ENCODE assay signal across 8 mouse cellular contexts in the genomic region with DNA sequence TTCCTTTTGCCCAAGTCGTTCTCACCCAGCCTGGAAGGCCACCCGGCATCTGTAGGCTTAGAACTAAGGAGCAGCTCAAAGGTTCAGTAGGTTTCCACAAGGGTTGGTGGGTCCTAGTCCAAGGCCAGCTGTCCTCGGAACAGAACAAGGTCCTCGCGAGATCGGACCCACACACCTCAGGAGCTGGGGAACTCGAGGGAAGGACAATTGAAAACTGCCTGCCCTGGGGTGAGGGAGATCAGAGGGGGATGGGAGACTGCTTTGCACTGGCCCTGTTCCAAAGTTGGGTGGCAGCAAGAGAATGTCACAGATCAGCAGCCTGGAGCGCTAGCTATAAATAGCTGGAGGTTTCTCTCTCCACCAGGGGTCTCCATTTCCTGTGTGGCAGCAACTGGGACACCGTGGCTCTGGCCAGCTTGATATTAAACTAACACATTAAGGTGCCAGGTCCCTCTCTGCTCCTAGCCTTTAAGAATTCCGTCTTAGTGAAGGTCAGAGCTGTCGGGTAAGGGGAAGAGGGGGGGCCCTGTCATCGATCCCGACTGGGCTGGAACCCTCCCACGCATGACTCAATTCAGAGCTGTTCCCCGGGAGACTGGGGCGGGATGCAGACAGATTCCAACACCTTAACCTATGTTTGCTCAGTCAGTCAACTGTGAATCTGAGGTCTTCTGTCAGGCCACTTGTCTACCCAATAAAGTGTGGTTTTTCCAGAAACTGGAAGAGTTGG. TPM values are rescaled to one million over a fixed set of nuclear protein-coding genes. Genes with fewer than 3 reads are reported as not detected.
DNase-seq lines count a peak whose midpoint lies in the region; ATAC-seq lines count a peak whose summit lies in the region.

No protein-coding gene starts in this region.

- no peaks in the 10 kb centered on the region for H3K27me3 ChIP-seq in embryonic facial prominence, embryonic 12.5 days
- H3K27me3 ChIP-seq in heart, embryonic 10.5 days (ENCODE audit: insufficient read depth, poor library complexity, severe bottlenecking), result no peaks in the 10 kb centered on the region
- H3K27me3 ChIP-seq in kidney, embryonic 15.5 days, result no peaks in the 10 kb centered on the region
- H3K27me3 ChIP-seq in liver, embryonic 13.5 days, result no peaks in the 10 kb centered on the region; the same call in 1 of the 2 replicates
- no peaks in the 10 kb centered on the region for H3K27me3 ChIP-seq in neural tube, embryonic 11.5 days (ENCODE audit: control insufficient read depth, insufficient read depth, low read length)

- 0 out of 2 replicates have a peak, but pooled peaks have one; percentile 8 for ATAC-seq in embryonic facial prominence, embryonic 12.5 days (ENCODE audit: insufficient number of reproducible peaks, insufficient read depth, low FRiP score, low TSS enrichment)
- peak; percentile 48 for ATAC-seq in kidney, embryonic 15.5 days (replicated peaks; ENCODE audit: low FRiP score)
- ATAC-seq in liver, embryonic 13.5 days (ENCODE audit: low read depth), result no peak
- peak; percentile 40; the same call in 1 of the 2 replicates for ATAC-seq in neural tube, embryonic 11.5 days (ENCODE audit: insufficient read depth, low FRiP score, low TSS enrichment)

- H3K4me1 ChIP-seq in embryonic facial prominence, embryonic 12.5 days, result peaks cover 29% of the 10 kb centered on the region
- peaks cover 43% of the 10 kb centered on the region for H3K4me1 ChIP-seq in heart, embryonic 10.5 days
- H3K4me1 ChIP-seq in kidney, embryonic 15.5 days, result peaks cover 49% of the 10 kb centered on the region
- H3K4me1 ChIP-seq in liver, embryonic 13.5 days (replicated peaks), result peaks cover 51% of the 10 kb centered on the region
- peaks cover 17% of the 10 kb centered on the region for H3K4me1 ChIP-seq in neural tube, embryonic 11.5 days (ENCODE audit: control insufficient read depth, insufficient read depth, low read length)

- H3K9me3 ChIP-seq in embryonic facial prominence, embryonic 12.5 days, result no peaks in the 10 kb centered on the region
- H3K9me3 ChIP-seq in heart, embryonic 10.5 days, result no peaks in the 10 kb centered on the region
- peaks cover 4% of the 10 kb centered on the region; the same call in 1 of the 2 replicates for H3K9me3 ChIP-seq in kidney, embryonic 15.5 days (replicated peaks)
- peaks cover 6% of the 10 kb centered on the region; the same call in 1 of the 2 replicates for H3K9me3 ChIP-seq in liver, embryonic 13.5 days (replicated peaks)
- H3K9me3 ChIP-seq in neural tube, embryonic 11.5 days (ENCODE audit: control insufficient read depth, low read length), result no peaks in the 10 kb centered on the region

- H3K4me3 ChIP-seq in embryonic facial prominence, embryonic 12.5 days, result peak overlapping the region; percentile 99
- H3K4me3 ChIP-seq in heart, embryonic 10.5 days, result peak overlapping the region; percentile 91
- peak overlapping the region; percentile 91 for H3K4me3 ChIP-seq in kidney, embryonic 15.5 days (replicated peaks)
- H3K4me3 ChIP-seq in liver, embryonic 13.5 days (replicated peaks), result peak overlapping the region; percentile 83
- H3K4me3 ChIP-seq in neural tube, embryonic 11.5 days (ENCODE audit: low read depth, low read length), result peak overlapping the region; percentile 75; the same call in 1 of the 2 replicates

- peak; percentile 32 to 42 for DNase-seq in CD8-positive naive resting alpha-beta T cell, adult 2 months (ENCODE audit: low read depth in 2 of 2, low spot score in 2 of 2)
- peak; percentile 87 for DNase-seq in adrenal gland, postnatal 10 days
- DNase-seq in heart, embryonic 10.5 days (ENCODE audit: low spot score), result peak; percentile 92
- peak; percentile 47 for DNase-seq in liver, embryonic 13.5 days
- DNase-seq in neural tube, embryonic 11.5 days (ENCODE audit: low spot score), result peak; percentile 72
- DNase-seq in thymus, postnatal 14 days, result peak; percentile 75

- WGBS in embryonic facial prominence, embryonic 12.5 days, result 10% methylated on average over 16 of the region's 16 CpGs
- 7% methylated on average over 16 of the region's 16 CpGs for WGBS in heart, embryonic 10.5 days
- WGBS in kidney, embryonic 15.5 days, result 7% methylated on average over 16 of the region's 16 CpGs
- 13% methylated on average over 16 of the region's 16 CpGs for WGBS in liver, embryonic 13.5 days (ENCODE audit: insufficient replicate concordance)
- 14% methylated on average over 16 of the region's 16 CpGs for WGBS in neural tube, embryonic 11.5 days

- H3K36me3 ChIP-seq in embryonic facial prominence, embryonic 12.5 days, result peaks cover 19% of the 10 kb centered on the region
- H3K36me3 ChIP-seq in heart, embryonic 10.5 days, result peaks cover 43% of the 10 kb centered on the region
- H3K36me3 ChIP-seq in kidney, embryonic 15.5 days, result peaks cover 22% of the 10 kb centered on the region
- H3K36me3 ChIP-seq in liver, embryonic 13.5 days, result peaks cover 28% of the 10 kb centered on the region
- H3K36me3 ChIP-seq in neural tube, embryonic 11.5 days (ENCODE audit: control insufficient read depth, insufficient read depth, low read length), result peaks cover 15% of the 10 kb centered on the region

- H3K9ac ChIP-seq in embryonic facial prominence, embryonic 12.5 days, result peak overlapping the region; percentile 47
- H3K9ac ChIP-seq in kidney, embryonic 15.5 days, result peak overlapping the region; percentile 30
- H3K9ac ChIP-seq in liver, embryonic 13.5 days, result peak overlapping the region; percentile 54
- peak overlapping the region; percentile 18; the same call in 1 of the 2 replicates for H3K9ac ChIP-seq in neural tube, embryonic 11.5 days (ENCODE audit: low read length)

- H3K27ac ChIP-seq in embryonic facial prominence, embryonic 12.5 days, result peak overlapping the region; percentile 78
- H3K27ac ChIP-seq in heart, embryonic 10.5 days, result peak overlapping the region; percentile 97
- peak overlapping the region; percentile 97 for H3K27ac ChIP-seq in kidney, embryonic 15.5 days
- peak overlapping the region; percentile 86 for H3K27ac ChIP-seq in liver, embryonic 13.5 days
- peak overlapping the region; percentile 53; the same call in 1 of the 2 replicates for H3K27ac ChIP-seq in neural tube, embryonic 11.5 days (ENCODE audit: low read depth, low read length)

- H3K4me2 ChIP-seq in embryonic facial prominence, embryonic 12.5 days (replicated peaks), result peak overlapping the region; percentile 72
- H3K4me2 ChIP-seq in kidney, embryonic 15.5 days, result peak overlapping the region; percentile 70
- peak overlapping the region; percentile 77 for H3K4me2 ChIP-seq in liver, embryonic 13.5 days
- H3K4me2 ChIP-seq in neural tube, embryonic 11.5 days (ENCODE audit: low read depth), result peak overlapping the region; percentile 44

RNA-seq across cellular contexts. Expression of a gene that starts 1.0 kb away (rescaled TPM):
- 100 to 1,000 TPM; 178 to 185 TPM for total RNA-seq in adrenal gland, postnatal 10 days (2021)
- 148 and 161 TPM in 2 replicates for polyA plus RNA-seq in embryonic facial prominence, embryonic 12.5 days (2016; fragmentation: Nextera tagmentation; extraction: Ambion mirVana)
- polyA plus RNA-seq in heart, embryonic 10.5 days (2016; fragmentation: Nextera tagmentation; extraction: Ambion mirVana), result 164 and 187 TPM in 2 replicates
- 184 and 185 TPM in 2 replicates for polyA plus RNA-seq in kidney, embryonic 15.5 days (2015; fragmentation: Nextera tagmentation; extraction: Ambion mirVana)
- polyA plus RNA-seq in liver, embryonic 13.5 days (2015; fragmentation: Nextera tagmentation; extraction: Ambion mirVana), result 71.6 and 80.5 TPM in 2 replicates
- 134 and 135 TPM in 2 replicates for polyA plus RNA-seq in neural tube, embryonic 11.5 days (2014; fragmentation: Nextera tagmentation; extraction: Ambion mirVana)

RNA-seq across cellular contexts. Expression of a gene that starts 7.1 kb away (rescaled TPM):
- 1,000 to 10,000 TPM; 1,543 to 1,818 TPM for total RNA-seq in adrenal gland, postnatal 10 days (2021)
- 0.34 and 0.54 TPM in 2 replicates for polyA plus RNA-seq in embryonic facial prominence, embryonic 12.5 days (2016; fragmentation: Nextera tagmentation; extraction: Ambion mirVana)
- polyA plus RNA-seq in heart, embryonic 10.5 days (2016; fragmentation: Nextera tagmentation; extraction: Ambion mirVana), result 0.74 and 0.87 TPM in 2 replicates
- 23.0 and 28.5 TPM in 2 replicates for polyA plus RNA-seq in kidney, embryonic 15.5 days (2015; fragmentation: Nextera tagmentation; extraction: Ambion mirVana)
- polyA plus RNA-seq in liver, embryonic 13.5 days (2015; fragmentation: Nextera tagmentation; extraction: Ambion mirVana), result 11.5 and 13.9 TPM in 2 replicates
- polyA plus RNA-seq in neural tube, embryonic 11.5 days (2014; fragmentation: Nextera tagmentation; extraction: Ambion mirVana), result 0.32 and 0.33 TPM in 2 replicates

RNA-seq across cellular contexts. Expression of a gene that starts 19.2 kb away (rescaled TPM):
- total RNA-seq in adrenal gland, postnatal 10 days (2021), result 10 to 100 TPM; 10.9 to 24.6 TPM
- not detected in 2 replicates for polyA plus RNA-seq in embryonic facial prominence, embryonic 12.5 days (2016; fragmentation: Nextera tagmentation; extraction: Ambion mirVana)
- not detected in 2 replicates for polyA plus RNA-seq in heart, embryonic 10.5 days (2016; fragmentation: Nextera tagmentation; extraction: Ambion mirVana)
- not detected in 2 replicates for polyA plus RNA-seq in kidney, embryonic 15.5 days (2015; fragmentation: Nextera tagmentation; extraction: Ambion mirVana)
- not detected in 2 replicates for polyA plus RNA-seq in liver, embryonic 13.5 days (2015; fragmentation: Nextera tagmentation; extraction: Ambion mirVana)
- not detected in 2 replicates for polyA plus RNA-seq in neural tube, embryonic 11.5 days (2014; fragmentation: Nextera tagmentation; extraction: Ambion mirVana)

RNA-seq across cellular contexts. Expression of a gene that starts 22.5 kb away (rescaled TPM):
- 10 to 100 TPM; 47.1 to 49.6 TPM for total RNA-seq in adrenal gland, postnatal 10 days (2021)
- 67.4 and 80.2 TPM in 2 replicates for polyA plus RNA-seq in embryonic facial prominence, embryonic 12.5 days (2016; fragmentation: Nextera tagmentation; extraction: Ambion mirVana)
- 31.1 and 45.5 TPM in 2 replicates for polyA plus RNA-seq in heart, embryonic 10.5 days (2016; fragmentation: Nextera tagmentation; extraction: Ambion mirVana)
- polyA plus RNA-seq in kidney, embryonic 15.5 days (2015; fragmentation: Nextera tagmentation; extraction: Ambion mirVana), result 55.3 and 57.4 TPM in 2 replicates
- 7.1 TPM in 2 replicates for polyA plus RNA-seq in liver, embryonic 13.5 days (2015; fragmentation: Nextera tagmentation; extraction: Ambion mirVana)
- 117 and 135 TPM in 2 replicates for polyA plus RNA-seq in neural tube, embryonic 11.5 days (2014; fragmentation: Nextera tagmentation; extraction: Ambion mirVana)

RNA-seq across cellular contexts. Expression of a gene that starts 48.2 kb away (rescaled TPM):
- total RNA-seq in adrenal gland, postnatal 10 days (2021), result 10 to 100 TPM; 35.9 to 41.6 TPM
- 70.1 and 74.9 TPM in 2 replicates for polyA plus RNA-seq in embryonic facial prominence, embryonic 12.5 days (2016; fragmentation: Nextera tagmentation; extraction: Ambion mirVana)
- polyA plus RNA-seq in heart, embryonic 10.5 days (2016; fragmentation: Nextera tagmentation; extraction: Ambion mirVana), result 56.5 and 60.3 TPM in 2 replicates
- 79.9 and 81.6 TPM in 2 replicates for polyA plus RNA-seq in kidney, embryonic 15.5 days (2015; fragmentation: Nextera tagmentation; extraction: Ambion mirVana)
- 11.2 and 11.7 TPM in 2 replicates for polyA plus RNA-seq in liver, embryonic 13.5 days (2015; fragmentation: Nextera tagmentation; extraction: Ambion mirVana)
- polyA plus RNA-seq in neural tube, embryonic 11.5 days (2014; fragmentation: Nextera tagmentation; extraction: Ambion mirVana), result 65.1 and 69.7 TPM in 2 replicates

Comparison
In these comparisons a context has a peak if more than half of its experiments do, and no peak if none do; other contexts are left out.
1. DNase-seq: peak in every context shown above with its lines; median percentile 92 in heart, embryonic 10.5 days; 87 in adrenal gland, postnatal 10 days; 75 in thymus, postnatal 14 days; 72 in neural tube, embryonic 11.5 days; 47 in liver, embryonic 13.5 days; 37 in CD8-positive naive resting alpha-beta T cell, adult 2 months.